Mouse (Mus musculus): ENCODE results near the gene Lrrc25.
"Not testable (repeated sequence)": the region's sequence is repeated elsewhere in the genome, so short reads cannot be mapped to it uniquely, and the experiment has no call there.

Gene Lrrc25

GRCm38 (mm10) chr8:70615894-70616293 is at the start of gene Lrrc25:
Gene Lrrc25 (plus strand): TSS chr8:70616155.
- DNase-seq (ENCODE audit: low spot score), result no peak

DNA sequence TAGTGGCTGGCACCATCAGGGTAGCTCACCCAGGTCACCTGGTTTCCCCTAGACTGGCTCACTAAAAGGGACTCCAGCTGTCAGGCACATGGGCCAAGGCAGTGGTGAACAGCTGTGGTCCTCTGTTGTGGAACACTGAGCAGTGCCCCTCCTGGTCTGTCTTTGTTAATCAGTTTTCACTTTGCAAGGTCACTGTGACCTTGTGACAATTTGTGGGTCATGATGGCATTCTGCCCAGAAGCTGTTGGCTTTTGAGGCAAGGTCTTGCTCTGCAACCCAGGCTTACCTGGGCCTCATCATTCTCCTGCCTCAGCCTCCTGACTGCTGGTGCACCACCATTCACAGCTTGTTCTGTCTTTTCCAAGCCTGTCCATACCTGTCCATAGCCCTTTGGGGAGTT is 45.6 kb upstream of the Lrrc25 start:
- DNase-seq (ENCODE audit: low spot score), result no peak

GRCm38 (mm10) chr8:70570990-70571389 is 45.0 kb upstream of the Lrrc25 start:
- DNase-seq (ENCODE audit: low spot score), result no peak

GRCm38 (mm10) chr8:70574302-70574701 is 41.7 kb upstream of the Lrrc25 start:
- no peak for DNase-seq (ENCODE audit: low spot score)

- peak; percentile 31 for DNase-seq (ENCODE audit: low spot score)
Observed at GRCm38 (mm10) chr8:70574915-70575314, 41.0 kb upstream of the Lrrc25 start.

DNA sequence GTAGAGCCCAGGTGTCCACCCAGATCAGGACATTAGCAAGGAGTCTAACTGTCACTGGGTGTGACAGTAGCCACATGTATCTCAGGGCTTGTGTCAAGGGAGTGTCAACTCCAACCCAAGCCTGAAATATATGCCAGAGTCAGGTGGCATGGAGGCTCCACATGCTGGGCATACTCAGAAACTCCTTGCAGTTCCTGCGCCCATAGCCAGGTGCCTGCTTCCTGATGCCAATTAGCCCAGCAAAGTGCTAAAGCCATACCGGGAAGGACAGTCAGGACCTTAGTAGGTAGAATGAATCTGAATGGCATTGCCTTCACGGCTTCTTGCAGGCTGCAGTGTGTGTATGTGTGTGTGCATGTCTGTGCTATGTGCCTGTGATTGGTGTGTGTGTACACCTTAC is 38.7 kb upstream of the Lrrc25 start:
- DNase-seq (ENCODE audit: low spot score), result no peak

DNA sequence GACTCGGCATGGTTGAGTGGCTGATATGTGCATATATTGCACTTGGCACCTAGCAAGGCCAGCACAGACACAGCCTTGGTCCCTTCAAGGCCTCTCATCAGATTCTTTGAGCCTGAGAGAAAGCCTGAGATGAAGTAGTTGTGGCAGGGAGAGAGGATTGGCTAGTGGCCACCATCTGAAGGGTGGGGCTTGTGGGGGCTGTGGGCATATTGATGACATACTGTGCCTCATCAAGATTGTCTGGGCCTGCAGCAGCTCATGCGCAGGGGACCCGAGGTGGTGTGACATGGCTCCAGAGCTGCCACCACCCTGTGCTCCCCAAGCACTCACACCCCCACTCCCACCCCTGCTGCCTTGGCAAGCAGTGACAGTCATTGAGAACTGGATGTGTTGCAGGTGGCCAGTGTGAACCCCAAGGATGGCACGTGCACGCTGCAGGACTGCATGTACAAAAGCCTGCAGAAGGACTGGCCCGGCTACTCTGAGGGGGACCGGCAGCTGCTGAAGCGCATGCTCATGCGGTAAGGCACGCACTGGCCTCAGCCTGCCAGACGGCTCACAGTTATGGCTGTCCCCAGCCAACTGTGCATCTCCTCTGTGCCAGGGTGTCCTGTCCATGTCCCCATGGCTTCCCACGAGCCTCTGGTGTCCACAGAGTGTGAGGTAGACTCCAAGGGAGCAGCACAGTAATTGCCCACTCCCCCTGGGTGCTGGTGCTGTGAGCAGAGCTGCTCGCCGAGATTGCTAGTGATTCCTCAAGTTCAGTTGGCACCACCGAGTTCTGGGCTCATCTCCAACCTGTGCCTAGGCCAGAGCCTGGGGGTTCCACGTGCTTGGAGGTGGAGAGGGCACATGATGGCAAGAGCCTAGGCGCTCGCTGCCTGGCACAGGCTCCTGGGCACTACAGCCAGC is 32.2 kb upstream of the Lrrc25 start:
- DNase-seq (ENCODE audit: low spot score), result no peak

DNA sequence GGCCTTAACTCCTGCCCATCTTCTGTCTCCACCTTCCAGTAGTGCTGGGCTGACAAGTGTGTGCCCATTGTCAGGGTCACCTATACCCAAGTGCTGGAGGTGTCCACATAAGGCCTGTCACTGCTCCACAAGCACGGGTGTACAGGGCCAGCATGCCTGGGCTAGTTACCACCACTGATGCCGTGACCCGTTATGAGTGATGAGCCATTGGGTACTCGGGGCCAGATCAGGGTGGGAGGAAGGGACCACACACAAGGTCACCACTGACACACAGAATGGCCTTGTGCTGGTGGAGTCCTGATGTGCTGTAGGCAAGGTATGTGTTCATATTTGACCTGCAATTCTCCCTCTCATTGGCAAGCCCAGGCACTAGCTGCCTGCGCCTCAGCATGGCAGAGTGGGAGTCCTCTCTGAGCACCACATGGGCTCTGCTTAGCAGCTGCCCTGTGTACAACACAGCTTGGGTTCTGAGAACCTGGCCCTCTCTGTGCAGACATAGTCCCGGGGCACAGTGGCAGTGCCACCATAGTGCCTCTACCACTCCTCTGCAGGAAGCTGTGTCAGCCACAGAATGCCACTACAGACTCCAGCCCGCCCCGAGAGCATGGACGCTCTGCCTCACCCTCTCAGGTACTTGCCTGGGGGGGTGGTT is 31.2 kb upstream of the Lrrc25 start:
- no peak for DNase-seq (ENCODE audit: low spot score)

DNA sequence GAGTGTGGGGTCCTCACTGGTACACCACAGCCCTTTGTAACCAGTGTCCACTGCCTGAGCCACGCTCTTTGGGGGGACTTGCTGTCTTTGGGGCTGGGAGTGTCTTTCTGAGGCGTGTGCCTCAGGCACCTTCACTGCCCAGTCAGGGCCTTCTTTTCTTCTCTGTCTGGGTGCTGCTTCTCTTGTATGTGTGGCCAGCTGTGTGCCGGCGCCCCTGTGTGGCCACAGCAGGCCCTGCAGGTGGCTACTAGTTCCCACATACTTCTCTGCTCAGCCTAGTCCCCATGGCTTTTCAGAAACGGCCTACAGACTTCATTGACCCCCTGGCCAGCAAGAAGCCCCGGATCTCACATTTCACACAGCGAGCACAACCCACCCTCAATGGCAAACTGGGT is 30.7 kb upstream of the Lrrc25 start:
- peak; percentile 58 for DNase-seq (ENCODE audit: low spot score)

- not testable (repeated sequence) for DNase-seq (ENCODE audit: low spot score)
Observed at GRCm38 (mm10) chr8:70587955-70588354, 28.0 kb upstream of the Lrrc25 start.

DNA sequence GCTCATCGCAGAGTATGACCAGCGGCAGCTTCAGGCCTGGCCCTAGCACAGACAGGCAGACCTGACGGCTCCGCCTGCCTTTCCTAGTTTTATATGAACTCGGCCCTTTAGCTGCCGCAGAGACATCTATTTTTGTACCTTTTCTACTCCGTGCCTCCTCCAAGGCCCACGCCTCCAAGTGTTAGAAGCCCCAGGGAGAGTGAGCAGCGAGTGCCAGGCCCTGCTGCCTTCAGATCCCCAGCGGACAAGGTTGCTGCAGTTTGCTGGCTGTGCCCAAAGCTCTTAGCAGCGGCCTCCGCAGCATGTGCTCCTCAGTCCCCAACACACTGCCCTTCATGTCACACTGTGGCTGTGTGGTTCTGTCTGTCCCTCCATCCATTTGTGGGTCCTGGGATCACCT is 24.4 kb upstream of the Lrrc25 start:
- DNase-seq (ENCODE audit: low spot score), result no peak

GRCm38 (mm10) chr8:70593173-70593572 is 22.8 kb upstream of the Lrrc25 start:
- DNase-seq (ENCODE audit: low spot score), result no peak

DNA sequence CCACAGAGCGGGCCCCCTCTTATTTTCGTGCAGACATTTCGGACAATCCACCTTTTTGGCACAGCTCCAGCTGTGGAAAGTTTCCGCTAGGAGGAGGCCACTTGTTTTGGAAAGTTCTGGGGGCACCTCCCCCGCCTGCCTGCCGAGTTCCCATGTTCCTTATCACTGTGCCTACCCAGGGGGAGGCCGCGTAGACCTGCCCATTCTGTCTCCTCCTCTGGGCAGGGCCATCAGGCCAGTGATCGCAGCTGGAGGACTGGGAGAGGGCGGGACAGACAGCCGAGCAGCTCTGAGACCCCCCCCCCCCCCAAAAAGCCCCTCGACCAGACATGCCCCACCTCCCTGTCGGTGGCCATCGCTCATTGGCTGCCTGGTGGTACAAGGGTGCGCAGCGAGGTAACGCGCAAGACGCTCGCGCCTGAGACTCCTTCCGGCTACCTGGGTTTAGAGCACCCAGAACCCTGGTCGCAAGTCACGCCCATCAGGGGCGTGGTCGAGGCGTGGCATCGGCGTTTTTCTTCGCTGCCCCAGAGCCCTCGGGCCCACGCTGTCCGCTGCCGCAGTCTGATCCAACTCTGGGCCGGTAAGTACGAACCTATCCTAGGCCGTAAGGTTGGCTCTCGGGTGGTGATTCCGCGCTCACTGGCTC is 21.9 kb upstream of the Lrrc25 start, which contains the start of gene Isyna1:
Isyna1 (plus strand) TSS at position 413 of the 649 bp plus-strand sequence.
- peak; percentile 91 for DNase-seq (ENCODE audit: low spot score)

- DNase-seq (ENCODE audit: low spot score), result no peak
Observed at GRCm38 (mm10) chr8:70594621-70595564, 21.1 kb upstream of the Lrrc25 start.

DNA sequence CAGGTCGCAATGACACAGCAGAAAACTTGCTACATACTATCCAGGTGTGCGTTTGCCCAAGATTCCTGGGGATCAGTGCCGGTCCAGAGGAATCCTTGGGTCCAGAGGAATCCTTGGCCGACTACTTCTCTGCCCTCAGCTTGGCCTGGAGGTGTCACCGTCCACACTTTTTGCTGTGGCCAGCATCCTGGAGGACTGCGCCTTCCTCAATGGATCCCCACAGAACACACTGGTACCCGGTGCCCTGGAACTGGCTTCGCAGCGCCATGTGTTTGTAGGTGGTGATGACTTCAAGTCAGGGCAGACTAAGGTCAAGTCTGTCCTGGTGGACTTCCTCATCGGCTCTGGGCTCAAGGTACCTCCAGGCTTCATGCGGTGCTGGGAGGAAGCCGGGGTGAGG is 20.1 kb upstream of the Lrrc25 start:
- DNase-seq (ENCODE audit: low spot score), result no peak

- no peak for DNase-seq (ENCODE audit: low spot score)
Observed at GRCm38 (mm10) chr8:70596216-70596615, 19.7 kb upstream of the Lrrc25 start.

GRCm38 (mm10) chr8:70596775-70597416 is 19.1 kb upstream of the Lrrc25 start:
- no peak for DNase-seq (ENCODE audit: low spot score)

GRCm38 (mm10) chr8:70597417-70598272 is 18.3 kb upstream of the Lrrc25 start:
- no peak for DNase-seq (ENCODE audit: low spot score)

DNA sequence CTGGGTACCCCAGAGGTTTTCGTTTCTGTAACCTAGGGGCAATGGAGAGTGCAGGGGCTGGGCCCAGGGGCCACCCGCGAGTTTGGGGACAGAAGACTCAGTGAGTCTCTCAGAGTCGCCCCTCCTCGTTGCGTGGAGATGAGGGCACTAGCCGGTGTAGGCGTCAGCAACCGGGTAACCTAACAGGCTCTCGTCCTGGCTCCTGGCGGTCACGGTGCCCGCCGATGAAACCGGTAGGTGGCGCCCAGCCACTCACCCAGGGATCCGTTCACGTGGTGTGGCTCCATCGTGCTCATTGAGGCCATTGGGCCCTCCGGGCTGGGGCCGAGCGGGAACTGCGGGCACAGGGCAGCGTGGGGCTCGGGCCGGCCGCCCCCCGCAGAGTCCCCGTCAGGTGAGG is 17.7 kb upstream of the Lrrc25 start:
- DNase-seq (ENCODE audit: low spot score), result peak; percentile 87

DNA sequence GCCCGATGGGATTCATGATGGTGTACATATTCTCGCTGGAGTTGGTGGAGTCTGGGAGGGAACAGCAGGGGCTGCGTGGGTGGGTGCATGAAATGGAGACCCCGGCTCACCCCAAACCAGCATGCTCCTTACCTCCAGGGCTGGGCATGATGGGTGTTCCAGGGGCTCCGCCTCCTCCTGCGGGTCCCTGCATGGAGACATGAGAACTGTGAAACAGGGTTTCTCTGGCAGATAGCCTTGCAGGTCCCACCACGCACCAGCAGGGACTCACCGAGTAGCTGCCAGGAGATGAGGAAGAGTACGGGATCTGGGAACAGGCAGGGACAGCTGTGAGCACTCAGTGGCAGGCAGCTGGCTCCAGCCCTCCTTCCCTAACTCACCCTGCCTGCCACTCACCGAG is 17.2 kb upstream of the Lrrc25 start:
- DNase-seq (ENCODE audit: low spot score), result no peak
